Mouse (Mus musculus) bone marrow macrophage, adult 2 months (primary cell): Measurements from ENCODE around the gene Sgcd.

Experiments
- CTCF ChIP-seq: IDR thresholded peaks from 2 replicates; pipeline ENCODE4 v1.5.1; 2012; ENCODE audit warnings: low read depth, mild to moderate bottlenecking, low read length, moderate library complexity
- POLR2A ChIP-seq: IDR thresholded peaks from 2 replicates; pipeline ENCODE4 v1.6.1; 2012; ENCODE audit warnings: mild to moderate bottlenecking, low read depth, low read length, borderline replicate concordance

DNA sequence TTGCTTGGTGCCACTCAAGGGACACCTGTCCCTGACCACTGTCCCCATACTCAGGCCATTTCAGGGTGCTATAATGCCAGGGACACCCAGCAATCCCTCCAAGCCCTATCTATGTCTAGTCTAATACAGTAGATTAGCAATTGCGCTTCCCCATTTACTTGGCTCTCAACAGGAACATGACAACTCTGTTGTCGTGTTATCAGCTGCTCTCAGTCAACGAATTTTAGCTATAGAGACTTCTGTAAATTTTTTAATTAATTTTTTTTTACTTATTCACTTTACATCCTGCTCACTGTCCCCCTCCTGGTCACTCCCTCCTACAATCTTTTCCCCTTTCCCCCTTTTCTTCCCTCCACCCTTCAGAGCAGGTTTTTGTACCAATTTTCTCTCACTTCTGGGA, 542.4 kb downstream of the Sgcd start:
- no peak for TF ChIP-seq CTCF
- no peak for TF ChIP-seq POLR2A
